Mouse (Mus musculus) lung, adult 2 months (tissue): ENCODE data around the gene Galk2.

Source experiments
- CTCF ChIP-seq: fragments of 200-500 bp; IDR thresholded peaks from 2 replicates; pipeline ENCODE4 v1.5.1; 2011; ENCODE audit warnings: mild to moderate bottlenecking, low read length, control low read depth; ENCODE audit not compliant: insufficient read depth
- POLR2A ChIP-seq: fragments of 200-500 bp; IDR thresholded peaks from 2 replicates; pipeline ENCODE4 v1.6.1; 2011; ENCODE audit warnings: low read depth, mild to moderate bottlenecking, control low read depth, low read length, borderline replicate concordance; ENCODE audit errors: extremely low read depth

DNA sequence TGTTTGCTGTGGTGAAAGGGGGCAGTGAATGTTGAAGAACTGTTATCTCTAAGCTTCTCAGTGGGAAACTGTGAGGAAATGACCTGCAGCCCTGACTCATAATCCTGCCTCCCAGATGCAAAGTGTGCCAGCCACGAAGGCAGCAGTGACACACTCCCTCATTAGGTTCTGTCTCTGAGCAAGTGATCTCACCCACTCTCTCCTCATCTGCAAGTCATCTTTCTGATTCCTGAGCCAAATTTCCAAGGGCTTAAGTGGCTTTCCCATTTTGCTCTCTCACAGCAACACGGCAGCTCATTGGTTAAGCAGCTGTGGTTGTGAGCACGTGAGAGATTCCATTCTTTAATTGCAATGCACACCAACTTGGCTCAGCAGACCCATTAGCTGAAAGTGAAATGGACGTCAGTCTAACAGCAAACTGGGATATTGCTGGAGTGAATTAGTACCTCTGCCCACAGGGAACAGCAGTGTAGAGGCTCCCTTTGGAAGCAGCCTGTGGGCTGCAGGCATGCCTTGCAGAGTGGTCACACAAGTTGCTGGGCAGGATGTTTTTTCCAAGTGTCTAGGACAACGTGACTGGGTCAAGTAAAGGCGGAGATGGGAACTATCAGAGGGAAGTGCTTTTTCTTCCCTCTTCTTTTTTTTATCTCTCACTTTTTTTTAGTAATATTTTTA lies 82.3 kb downstream of the Galk2 start:
- TF ChIP-seq POLR2A (no peak), CTCF (no peak)
